Comparison of ENCODE assay signal across 8 mouse cellular contexts in genomic region chr4:102769070-102769469, GRCm38 (mm10).
"Had no signal": no experiment of that assay in that cellular context is flagged by ENCODE, and none has a peak within 500 bp of the region (broad histone marks: within the 10 kb centered on the region; RNA-seq: fewer than 3 reads in every experiment).

No protein-coding gene starts in this region.

- DNase-seq: liver, postnatal 0 days; lung, adult 2 months; lung, postnatal 14 days; lung, postnatal 36 days; right cerebral cortex, postnatal 25 days; thymus, adult 2 months; thymus, postnatal 25 days; thymus, postnatal 4 days had no signal
